Mouse (Mus musculus) activated CD4-positive, CD25-positive, alpha-beta regulatory T cell, adult 4 months (primary cell): ENCODE data around the gene Tbc1d30. TPM values are rescaled to one million over a fixed set of nuclear protein-coding genes. Genes with fewer than 3 reads are reported as not detected.

Experiments used
- ATAC-seq: one replicate; pipeline ENCODE4 v1.8.0; 2017
- polyA plus RNA-seq, 2 experiments: library from polyadenylated mRNA; unstranded; fragments of 100-300 nt; shearing (Covaris generic); gene quantifications; one replicate each; pipeline ENCODE4 v1.2.1; 2017

Tbc1d30 gene
- polyA plus RNA-seq = 1 to 10 TPM; 5.0 to 5.7 TPM

- peak; percentile 59 for ATAC-seq
These were observed at the start of gene Tbc1d30 for GRCm38 (mm10) chr10:121351066-121351581. Gene Tbc1d30 (minus strand): TSS chr10:121351278.

DNA sequence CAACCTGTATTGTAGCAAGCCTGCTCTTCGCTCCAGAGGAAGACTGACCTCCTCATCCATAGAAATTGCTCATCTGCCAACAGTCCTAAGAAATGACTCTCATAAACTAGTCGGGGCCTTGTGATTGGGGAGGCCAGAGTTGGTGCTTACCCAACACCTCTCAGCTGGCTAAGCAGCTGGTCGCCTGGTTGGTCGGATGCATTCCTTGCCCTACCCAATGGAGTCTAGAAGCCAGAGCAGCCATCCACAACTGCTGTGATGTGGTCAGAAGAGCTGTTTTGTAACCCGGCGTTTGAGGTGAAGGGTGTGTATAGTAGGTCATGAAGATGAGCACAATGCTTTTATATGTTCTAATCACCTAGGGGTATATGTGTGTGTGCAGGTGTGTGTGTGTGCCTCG is 47.5 kb upstream of the Tbc1d30 start:
- ATAC-seq = no peak

DNA sequence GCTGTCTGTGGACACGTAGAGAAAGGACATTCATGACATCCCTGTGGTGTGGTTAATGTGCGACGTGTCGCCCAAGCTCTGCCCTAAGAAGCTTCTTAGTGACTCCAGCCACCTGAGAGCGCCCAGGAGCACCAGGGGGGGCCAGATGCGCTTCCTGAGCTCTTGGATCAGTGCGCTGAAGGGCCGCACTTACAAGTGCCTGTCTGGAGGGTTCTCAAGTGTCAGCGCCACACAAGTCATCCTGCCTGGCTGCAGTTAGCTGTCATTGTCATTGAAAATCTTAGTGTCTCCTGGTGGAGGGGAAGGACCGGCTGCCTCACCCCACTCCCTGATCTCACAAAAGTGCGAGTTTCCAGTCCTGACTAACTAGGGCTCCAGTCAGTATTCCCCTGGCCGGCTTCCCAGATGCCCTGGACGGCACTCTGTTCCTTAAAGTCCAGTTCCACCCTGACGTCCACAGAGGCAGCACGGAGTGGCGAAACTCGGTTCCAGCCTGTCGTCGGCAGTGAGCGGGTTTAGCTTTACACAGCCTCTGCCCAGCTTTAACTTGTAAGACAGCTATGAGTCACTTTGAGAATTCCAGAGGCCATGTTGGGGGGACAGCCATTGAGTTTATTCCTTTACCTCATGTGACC is 44.6 kb upstream of the Tbc1d30 start:
- no peak for ATAC-seq

DNA sequence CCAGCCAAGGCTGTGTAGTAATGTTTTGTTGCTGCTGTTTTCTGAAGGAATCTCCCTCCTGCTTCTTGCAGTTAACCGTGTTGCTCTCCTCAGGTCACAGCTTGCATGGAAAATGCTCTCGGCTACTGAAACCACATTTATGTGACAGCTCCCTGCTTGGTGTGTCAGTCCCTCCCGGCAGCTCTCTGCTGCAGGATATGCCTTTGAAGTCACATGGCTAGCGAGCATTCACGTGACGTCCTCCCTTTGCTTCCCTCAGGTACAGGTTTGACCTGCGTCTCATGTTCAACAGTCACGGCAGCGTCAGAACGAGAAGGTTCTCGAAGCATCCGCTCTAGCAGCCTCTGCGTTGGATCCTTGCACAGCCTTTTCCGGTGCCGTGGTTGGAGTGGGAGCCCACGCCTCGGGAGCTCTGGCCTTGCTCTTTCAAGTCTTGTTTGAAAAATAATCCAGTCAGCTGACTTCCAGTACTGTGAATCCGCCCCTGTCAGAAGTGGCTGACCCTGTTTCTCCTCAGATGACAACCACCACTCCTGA is 43.8 kb upstream of the Tbc1d30 start:
- no peak for ATAC-seq

DNA sequence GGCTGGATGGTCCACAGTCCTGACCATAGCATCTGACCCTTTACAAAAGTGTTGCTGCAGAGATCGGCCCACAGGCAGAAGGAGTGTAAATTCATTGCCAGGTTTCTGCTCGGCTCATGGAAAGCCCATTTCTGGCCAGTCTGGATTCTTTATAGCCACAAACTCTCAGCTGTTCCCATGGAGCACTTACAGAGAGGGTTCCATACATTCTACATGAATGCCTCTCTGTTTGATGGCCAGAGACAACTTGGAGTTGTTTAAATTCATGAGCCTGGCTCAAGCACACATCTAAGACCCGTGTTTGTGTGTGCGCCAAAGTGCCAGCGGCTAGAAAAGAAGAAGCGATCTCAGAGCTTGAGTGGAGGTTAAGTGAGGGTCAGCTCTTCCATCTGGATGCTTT is 43.2 kb upstream of the Tbc1d30 start:
- no peak for ATAC-seq

- ATAC-seq = no peak
These were observed 40.8 kb upstream of the Tbc1d30 start for GRCm38 (mm10) chr10:121391901-121392300.

GRCm38 (mm10) chr10:121390602-121391001 is 39.5 kb upstream of the Tbc1d30 start:
- ATAC-seq = no peak

DNA sequence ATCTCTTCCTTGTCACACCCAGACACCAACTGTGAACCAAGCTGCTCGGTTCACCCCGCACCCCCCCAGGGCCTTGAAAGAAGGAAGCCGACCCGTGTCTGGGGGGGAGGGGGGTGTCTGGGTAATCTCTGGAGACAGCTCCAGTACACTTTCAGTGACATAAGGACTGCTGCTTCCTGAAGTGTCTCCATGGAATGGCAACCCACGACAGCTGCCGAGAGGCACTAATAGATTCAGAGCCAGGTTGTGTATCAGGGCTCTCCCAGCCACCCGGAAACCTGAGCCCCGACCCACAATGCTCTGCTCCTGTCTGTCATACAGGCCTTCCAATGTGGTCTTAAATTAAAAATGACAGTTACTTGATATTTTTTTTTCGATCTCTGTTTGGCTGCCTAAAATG is 35.3 kb upstream of the Tbc1d30 start:
- no peak for ATAC-seq

GRCm38 (mm10) chr10:121385695-121386094 is 34.6 kb upstream of the Tbc1d30 start:
- ATAC-seq = no peak

- no peak for ATAC-seq
These were observed 33.6 kb upstream of the Tbc1d30 start for GRCm38 (mm10) chr10:121384710-121385109.

DNA sequence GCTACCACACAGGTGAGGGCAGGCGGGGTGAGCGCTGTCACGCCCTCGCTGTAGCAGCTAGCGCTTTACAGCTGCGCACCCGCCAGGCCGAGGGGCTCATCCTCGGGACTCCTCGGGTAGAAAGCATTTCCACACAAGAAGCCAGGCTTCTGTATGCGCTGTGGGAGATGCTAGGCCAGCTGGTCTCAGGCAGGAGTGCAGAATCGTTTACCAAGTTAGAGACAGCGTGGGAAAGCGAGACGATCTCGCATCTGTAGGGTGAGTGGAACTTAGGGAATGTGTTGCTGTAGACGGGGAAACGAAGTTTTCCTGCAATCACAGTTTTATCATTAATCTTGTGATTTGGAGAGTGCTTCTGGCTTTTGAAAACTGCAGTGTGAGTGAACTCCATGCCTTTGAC is 30.2 kb upstream of the Tbc1d30 start:
- no peak for ATAC-seq

DNA sequence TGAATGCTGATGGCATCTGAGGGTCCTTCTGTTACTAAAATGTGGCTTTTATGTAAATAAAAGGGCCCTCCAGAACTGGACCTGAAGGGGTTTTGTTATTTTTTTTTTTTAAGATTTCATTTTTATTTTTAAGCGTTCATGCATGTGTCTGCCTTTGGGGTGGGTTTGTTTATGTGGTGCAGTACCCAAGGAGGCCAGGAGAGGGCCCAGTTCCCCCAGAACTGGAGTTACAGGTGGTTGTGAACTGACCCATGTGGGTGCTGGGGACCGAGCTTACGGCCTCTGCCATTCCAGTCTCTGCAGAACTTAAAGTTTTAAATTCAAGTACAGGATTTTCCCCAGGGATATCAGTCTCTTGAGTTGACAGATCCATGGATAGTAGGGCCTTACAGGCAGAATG is 28.3 kb upstream of the Tbc1d30 start:
- ATAC-seq = no peak

GRCm38 (mm10) chr10:121376530-121377271 is 25.6 kb upstream of the Tbc1d30 start:
- no peak for ATAC-seq

DNA sequence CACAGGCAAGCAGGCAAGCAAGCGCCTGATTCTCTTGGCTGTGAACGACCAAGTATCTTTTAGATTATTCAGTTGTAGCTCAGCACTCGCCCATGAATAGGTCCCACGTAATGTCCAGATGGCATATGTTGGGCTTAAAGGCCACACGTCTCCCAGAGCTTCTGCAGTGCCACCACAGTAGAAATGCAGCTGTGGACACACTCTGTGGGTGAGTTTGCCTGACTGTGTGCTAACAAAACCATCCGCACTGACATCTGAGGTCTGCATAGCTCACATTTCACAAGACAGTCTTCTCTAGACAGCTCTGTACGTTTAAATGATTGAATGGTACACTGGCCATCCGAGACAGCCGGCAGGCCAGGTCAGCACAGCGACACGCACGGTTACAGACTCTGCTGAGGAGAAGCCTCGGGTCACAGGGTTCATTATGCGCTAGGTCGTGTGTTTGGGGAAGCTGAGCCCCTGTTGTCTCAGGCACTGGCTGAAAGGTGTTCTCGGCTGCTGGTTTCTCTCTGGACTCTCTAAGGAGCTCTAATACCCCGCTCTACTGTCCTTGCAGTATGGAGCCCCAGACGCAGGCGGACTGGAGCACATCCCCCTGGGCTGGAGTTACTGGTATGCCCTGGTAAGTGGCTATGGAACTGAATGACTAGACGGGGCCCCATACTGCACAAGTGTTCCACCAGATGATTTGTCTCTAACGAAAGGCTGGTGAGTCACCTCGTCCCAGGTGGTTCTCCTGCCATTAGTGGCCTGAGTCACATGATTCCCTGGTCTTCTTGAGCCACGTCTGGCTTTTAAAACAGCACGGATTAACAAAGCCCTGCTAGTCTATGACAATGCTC is 24.8 kb upstream of the Tbc1d30 start:
- no peak for ATAC-seq

DNA sequence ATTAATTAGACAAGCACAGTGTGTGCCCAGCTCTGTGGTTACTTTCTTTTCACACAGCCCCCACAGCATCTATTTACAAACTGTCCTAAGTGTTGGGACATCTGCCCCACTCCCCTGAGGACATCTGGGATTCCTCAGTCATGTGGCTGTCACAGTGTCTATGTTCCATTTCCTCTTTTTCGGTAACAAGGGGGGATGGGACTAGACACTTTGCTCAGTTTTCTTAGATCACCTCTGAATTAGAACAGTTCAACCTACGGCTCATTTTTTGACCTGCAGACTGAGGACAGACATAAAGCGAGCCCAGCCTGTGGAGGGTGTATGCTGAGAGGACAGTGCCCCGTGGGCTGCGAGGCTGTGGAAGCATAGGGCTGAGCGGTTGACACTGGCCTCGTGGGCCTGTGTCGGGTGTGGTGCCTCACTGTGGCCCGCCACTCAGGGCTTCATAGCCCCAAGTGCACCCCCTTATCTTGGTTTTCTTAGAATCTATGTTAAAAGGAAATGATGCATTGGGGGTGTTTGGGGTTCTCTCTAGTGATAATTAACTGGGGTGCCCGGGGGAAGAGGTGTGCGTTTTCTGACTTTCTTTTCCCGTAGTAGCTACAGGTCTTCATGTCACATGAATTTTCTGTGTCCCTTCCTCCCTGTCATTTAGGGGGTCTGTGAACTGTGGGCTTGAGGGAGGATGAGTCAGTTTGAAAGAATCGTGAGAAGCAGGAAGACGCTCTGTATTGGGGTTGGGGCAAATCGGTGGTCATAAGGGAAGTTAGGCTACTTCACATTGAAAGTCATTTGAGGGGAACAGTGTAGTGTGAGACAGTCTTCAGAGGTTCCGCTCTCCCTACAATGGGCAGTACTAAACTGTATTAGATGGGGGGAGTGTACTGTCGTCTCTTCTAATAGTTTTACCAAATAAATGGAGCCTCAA is 23.9 kb upstream of the Tbc1d30 start:
- no peak for ATAC-seq

DNA sequence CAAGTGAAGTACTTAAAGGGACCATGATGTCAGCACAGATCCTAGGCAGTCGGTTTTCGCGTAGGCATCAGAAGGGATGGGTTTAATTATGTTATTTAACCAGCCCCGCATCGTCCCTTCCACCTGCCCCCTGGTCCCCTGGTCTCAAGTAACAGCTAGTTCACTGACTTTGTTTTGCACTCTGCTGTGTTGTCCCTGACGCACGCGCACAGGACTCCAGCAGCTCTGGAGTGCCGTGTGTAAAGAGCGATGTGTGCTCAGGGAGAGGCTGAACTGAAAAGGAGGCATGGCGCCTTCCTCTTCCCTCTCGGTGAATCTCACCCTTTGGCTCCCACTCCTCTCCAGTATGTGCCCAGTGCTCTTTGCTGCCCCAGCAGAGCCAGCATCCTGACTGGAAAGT is 22.9 kb upstream of the Tbc1d30 start:
- no peak for ATAC-seq

- no peak for ATAC-seq
These were observed 19.7 kb upstream of the Tbc1d30 start for GRCm38 (mm10) chr10:121370777-121371176.

DNA sequence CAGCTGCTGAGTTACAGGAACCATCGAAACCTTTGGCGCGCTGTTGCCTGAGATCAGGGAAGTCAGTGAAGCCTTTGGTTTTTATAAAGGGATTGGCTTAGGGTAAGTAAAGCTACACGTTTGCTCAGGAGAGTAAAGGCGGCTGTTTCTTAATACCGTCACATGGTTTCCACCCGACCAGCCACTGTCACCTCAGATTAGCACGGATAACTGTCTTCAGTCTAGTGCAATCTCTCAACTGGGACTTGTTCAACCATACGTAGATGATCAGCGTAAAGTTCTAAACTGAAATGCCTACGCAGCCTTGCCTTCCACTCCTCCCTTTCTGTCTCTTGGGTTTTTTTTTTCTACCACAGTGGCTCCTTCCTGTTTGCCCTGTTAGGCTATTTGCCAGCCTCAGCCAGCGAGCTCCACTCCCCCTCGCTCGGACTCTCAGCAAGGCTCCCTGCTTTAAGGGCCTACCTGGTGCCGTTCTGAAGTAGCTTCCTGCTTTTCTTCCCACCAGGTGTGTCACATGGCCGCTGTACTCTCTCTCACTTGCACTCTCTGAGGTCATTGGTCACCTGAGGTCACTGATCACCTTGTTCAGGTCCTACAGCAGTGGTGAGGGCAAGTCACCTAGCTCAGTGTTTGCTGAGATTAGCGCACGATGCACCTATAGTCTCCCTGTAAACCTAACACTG is 17.8 kb upstream of the Tbc1d30 start:
- no peak for ATAC-seq

DNA sequence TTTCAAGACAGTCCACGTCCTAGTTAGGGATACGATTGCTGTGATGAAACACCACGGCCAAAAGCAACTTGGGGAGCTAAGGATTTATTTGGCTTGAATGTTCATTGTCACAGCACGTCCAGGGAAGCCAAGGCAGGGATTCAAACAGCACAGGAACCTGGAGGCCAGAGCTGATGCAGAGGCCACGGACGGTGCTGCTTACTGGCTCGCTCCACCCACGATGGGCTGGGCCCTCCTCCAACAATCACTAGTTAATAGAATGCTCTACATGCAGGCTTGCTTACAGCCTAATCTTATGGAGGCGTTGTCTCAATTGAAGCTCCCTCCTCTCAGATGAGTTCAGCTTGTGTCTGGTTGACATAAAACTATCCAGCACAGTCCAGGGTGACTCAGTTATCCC is 16.7 kb upstream of the Tbc1d30 start:
- ATAC-seq = no peak

GRCm38 (mm10) chr10:121367271-121367670 is 16.2 kb upstream of the Tbc1d30 start:
- ATAC-seq = no peak

DNA sequence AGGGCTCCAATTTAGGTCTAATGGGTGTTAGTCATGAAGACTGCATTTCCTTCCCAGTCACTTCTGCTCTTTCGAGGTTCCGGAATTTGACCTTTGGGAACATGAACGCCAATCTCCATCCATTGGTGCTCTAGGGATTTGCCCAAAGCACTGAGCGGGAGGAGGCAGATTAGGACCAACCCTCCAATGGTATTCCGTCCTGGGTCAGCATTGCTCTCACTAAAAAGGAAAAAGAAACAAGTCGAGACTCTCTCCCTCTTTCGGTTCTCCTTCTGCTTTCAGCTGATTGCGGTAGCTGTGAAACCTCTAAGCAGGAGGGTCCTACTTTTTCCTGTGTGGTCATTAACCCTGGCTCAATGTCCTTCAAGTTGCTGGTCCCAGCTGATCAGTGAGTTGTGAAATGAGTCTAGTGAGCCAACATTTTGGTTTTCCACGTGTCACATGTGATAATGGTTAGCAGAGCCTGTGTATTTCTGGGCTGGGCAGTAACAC is 14.7 kb upstream of the Tbc1d30 start:
- ATAC-seq = no peak
